Mouse (Mus musculus) erythroblast, embryonic 14.5 days (primary cell): Measurements from ENCODE around the gene Dnah1.

Source experiments
- GATA1 ChIP-seq: IDR thresholded peaks from 2 replicates; pipeline ENCODE4 v1.6.1; 2012; ENCODE audit warnings: low read length, inconsistent platforms, mixed read lengths
- TAL1 ChIP-seq: IDR thresholded peaks from 3 replicates; pipeline ENCODE4 v1.6.1; 2012; ENCODE audit warnings: low read length, inconsistent platforms, mixed read lengths

GRCm38 (mm10) chr14:31327681-31328080 is 4.0 kb upstream of the Dnah1 start:
- TF ChIP-seq GATA1 (no peak), TAL1 (no peak)
